Mouse (Mus musculus) T-helper 1 cell (primary cell): Measurements from ENCODE around the gene Eif3i.

Source experiments
- in situ Hi-C: fragments of 300-600 bp; cut with MboI, MseI; formaldehyde crosslinking; loops from one replicate; pipeline ENCODE4 v1.15.1; 2025; ENCODE audit warnings: high pct_unique_total_duplicates

Eif3i gene

GRCm38 (mm10) chr4:129618786-129619691 lies 18.6 kb upstream of the Eif3i start, which contains the start of gene Iqcc:
Iqcc (minus strand) TSS chr4:129619099.
- in situ Hi-C loops = no loop called here

DNA sequence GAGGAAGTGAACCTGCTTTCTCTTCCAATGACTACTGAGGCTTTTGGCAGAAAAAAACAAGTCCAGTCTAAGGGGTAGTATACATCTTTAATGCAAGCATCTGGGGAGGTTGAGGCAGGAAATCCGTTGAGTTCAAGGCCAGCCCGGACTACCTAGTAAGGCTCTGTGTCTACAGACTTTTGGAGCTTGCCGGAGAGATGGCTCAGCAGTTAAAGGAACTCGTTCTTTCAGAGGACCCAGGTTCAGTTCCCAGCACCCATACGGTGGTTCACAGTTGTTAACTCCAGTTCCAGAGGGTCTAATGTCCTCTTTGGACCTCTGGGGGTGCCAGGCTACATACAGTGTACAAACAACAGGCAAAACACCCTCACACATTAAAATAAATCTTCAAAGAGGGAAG lies 17.6 kb upstream of the Eif3i start:
- in situ Hi-C loops = no loop called here

DNA sequence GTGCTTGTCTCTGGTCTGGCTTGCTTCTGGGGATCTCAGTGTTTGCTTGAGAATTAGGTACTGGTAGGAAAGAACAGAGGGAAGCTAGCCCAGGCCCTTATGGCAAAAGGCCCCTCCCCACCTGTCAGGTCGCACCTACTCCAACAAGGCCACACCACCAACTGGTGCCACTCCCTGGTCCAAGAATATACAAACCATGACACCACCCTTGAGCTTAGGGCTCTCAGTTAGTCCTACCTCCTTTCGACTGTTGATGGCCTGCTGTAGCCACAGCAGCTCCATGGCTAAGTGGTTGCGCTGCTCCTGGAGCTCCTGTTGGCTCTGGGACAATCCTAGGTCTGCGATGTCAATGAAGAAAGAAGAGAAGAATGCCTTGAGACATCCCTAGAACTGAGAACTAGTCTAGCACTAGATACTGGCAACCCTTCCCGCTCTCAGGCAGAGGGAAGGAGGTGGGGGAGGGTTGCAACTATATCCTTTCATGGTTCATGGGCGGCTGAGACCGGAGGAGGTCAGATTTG lies 16.7 kb upstream of the Eif3i start:
- in situ Hi-C loops = no loop called here

DNA sequence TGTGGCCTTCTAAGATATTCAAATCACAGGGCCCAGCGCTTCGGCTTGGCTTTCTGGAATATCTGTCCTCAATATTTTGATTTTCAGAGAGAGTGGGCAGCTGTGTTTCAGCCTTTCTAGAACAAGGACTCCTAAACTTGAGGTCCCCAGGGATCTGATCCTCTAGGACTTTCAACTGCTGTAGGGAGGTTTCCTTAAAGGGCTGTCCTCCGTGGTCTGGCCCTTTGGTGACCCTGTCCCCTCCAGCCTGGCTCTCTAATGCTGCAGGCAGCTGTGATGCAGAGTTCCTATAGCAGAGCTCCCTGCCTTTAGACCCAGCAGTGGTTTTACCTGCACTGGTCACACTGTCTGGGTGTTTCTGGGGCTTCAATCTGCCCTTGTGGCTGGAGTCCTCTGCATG lies 16.2 kb upstream of the Eif3i start:
- in situ Hi-C loops = no loop called here

- in situ Hi-C loops = no loop called here
These were observed 15.4 kb upstream of the Eif3i start for GRCm38 (mm10) chr4:129615801-129616290.

DNA sequence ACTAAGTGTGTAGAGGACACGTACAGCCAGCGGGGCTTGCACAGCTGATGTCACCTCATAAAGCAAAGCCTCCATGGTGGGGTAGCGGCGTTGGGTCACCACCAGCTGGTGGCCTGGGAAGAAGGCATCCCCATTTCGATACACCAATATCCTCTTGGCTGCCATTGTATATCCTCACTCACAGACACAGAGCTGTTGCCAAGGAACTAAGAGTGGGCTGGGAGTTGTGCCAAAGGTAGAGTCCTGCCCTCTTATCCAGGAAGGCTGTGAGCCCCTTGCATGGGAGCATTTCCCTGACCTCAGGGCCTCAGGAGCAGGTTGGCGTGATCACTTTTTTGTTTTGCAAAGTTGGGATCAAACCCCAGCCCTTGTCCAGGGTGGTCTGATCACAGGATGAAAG lies 13.6 kb upstream of the Eif3i start, which contains the start of gene Dcdc2b:
Dcdc2b (minus strand) TSS at position 165 of the 400 bp plus-strand sequence.
- in situ Hi-C loops = loop anchor here (5.0 kb wide), 1 partner anchor 67 kb away; no protein-coding TSS in a partner anchor

DNA sequence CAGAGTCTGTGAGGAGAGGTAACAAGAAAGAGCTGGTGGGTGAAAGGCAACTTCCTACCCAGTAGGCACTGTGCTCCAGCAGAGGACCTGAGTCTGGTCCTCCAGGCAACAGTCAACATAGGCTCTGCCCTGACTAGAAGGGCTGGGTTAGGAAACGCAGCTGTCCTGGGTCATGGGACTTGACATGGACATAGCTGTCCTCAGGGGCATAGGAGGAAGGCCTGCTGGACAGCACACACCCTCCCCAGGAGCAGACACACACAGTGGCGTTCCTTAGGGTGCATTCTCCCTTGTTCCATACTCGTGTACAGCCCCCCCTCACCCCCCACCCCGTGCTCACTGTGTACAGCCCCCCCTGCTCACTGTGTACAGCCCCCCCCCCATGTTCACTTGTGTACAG lies 10.0 kb upstream of the Eif3i start:
- in situ Hi-C loops = loop anchor here (5.0 kb wide), 1 partner anchor 63 kb away; no protein-coding TSS in a partner anchor

- in situ Hi-C loops = loop anchor here (5.0 kb wide), 1 partner anchor 63 kb away; no protein-coding TSS in a partner anchor
These were observed 9.6 kb upstream of the Eif3i start for GRCm38 (mm10) chr4:129610026-129610425.

DNA sequence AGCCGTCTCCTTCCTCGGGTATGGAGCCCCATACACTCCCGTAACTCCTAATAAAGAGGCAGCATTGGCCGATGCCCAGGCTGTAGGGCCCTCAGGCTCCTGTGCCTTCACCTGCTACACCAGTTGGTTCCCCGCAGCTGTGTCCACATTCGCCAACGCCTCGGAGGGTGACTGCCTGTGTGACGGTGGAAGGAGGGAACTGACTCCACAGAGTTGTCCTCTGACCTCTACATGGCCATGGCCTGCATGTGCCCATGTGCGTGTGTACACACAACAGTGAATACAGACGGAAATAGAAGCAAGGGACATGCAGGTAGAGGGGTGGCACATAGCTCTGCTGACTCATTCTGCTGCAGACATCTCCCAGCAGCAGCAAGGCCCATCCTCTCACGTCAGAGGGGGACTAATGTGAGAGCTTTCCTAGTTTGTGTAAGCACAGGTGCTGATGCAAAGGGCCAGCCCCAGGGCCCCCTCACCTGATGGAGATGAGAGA lies 8.7 kb upstream of the Eif3i start:
- in situ Hi-C loops = no loop called here

- in situ Hi-C loops = no loop called here
These were observed 8.1 kb upstream of the Eif3i start for GRCm38 (mm10) chr4:129608426-129609025.

GRCm38 (mm10) chr4:129588865-129589264 lies 11.6 kb downstream of the Eif3i start:
- in situ Hi-C loops = no loop called here

GRCm38 (mm10) chr4:129586943-129587342 lies 13.5 kb downstream of the Eif3i start:
- in situ Hi-C loops = no loop called here

- in situ Hi-C loops = no loop called here
These were observed 14.7 kb downstream of the Eif3i start for GRCm38 (mm10) chr4:129585773-129586172.

GRCm38 (mm10) chr4:129584884-129585608 lies 15.4 kb downstream of the Eif3i start:
- in situ Hi-C loops = no loop called here

DNA sequence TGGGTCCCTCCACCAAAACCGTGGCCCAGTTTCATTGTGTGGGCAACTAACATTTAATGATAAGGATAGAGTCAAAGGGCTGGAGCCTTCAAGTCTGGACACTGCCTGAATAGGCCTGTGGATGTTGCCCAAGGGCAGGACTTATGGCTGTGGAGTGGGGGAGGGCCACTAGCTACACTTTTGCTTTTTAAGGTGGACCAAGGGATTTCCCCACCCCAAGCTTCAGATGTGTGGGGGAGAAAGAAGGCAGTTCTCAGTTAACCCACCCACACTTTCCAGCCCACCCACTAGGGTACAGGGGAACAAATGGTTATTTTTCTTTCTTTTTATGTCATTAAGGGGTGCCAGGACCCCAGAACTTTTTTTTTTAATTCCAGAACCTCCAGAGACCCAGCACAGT lies 16.1 kb downstream of the Eif3i start:
- in situ Hi-C loops = no loop called here

- in situ Hi-C loops = no loop called here
These were observed 18.2 kb downstream of the Eif3i start for GRCm38 (mm10) chr4:129582251-129582650.

DNA sequence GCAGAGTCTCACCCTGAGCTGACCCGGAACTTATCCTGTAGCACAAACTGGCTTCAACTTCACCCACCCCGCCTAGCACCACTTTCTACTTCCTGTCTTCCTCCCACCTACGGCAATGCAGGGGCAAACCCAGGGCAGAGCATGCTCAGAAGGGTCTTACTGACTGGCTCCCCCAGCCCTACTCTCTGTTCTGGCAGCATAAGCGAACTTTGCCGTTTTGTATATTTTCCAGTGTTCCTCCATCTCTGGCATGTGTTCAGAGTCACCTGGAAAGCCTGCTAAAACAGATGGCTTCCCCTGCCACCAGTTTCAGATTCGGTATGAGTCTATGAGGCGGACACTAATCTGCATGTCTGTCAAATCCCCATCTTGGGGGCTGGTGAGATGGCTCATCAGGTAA lies 20.1 kb downstream of the Eif3i start:
- in situ Hi-C loops = no loop called here

GRCm38 (mm10) chr4:129578466-129578865 lies 22.0 kb downstream of the Eif3i start, which contains the start of gene Fam167b:
Fam167b (minus strand) TSS chr4:129578549.
- in situ Hi-C loops = no loop called here

DNA sequence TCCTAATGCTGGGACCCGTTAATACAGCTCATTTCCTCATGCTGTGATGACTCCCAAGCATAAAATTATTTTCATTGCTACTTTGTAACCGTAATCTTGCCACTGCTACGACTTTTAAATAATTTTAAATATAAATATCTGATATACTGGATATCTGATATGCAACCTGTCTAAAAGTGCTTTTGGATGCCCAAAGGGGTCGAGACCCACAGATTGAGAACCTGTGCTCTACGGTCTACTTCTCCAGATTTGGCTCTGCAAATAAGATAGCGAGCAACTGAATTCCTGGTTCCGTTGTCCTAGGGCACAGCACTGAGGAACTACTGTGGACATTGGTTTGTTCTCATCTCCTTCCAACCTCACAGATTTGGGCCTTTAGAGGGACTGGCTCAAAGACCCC lies 22.8 kb downstream of the Eif3i start:
- in situ Hi-C loops = no loop called here

DNA sequence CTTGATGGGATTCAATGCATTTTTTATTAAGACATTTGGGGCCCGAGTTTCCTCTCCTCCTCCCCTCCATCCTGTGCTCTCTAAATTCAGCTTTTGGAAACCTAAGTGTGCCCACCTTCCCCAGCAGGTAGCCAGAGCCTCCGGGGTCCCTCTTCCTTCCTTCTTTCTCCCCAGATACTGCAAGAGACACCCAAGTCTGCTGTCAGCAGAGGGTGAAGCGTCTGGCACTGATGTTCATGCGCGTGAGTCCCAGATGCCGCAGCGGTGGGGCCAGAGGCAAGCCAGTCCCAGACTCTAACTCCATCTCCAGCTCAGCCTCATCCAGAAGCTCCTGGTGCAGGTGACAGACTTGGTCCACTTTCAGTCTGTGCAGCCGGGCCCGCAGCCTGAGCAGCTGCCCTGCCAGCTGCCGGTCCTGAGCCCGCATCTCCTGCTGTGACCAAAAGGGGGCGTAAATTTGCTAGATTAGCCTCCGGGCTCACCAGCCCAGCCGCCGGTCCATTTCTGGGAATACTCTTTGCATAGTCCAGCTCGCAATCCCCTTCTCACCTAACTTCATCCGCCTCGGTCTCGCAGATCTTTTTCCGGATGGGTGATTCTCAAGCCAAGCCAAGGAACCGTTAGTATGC lies 23.5 kb downstream of the Eif3i start:
- in situ Hi-C loops = no loop called here
